Mouse (Mus musculus) G1E (cell line): ENCODE results near the gene Ugt2b35.

ENCODE experiments used
- CTCF ChIP-seq: IDR thresholded peaks from 2 replicates; pipeline ENCODE4 v1.5.1; 2012; ENCODE audit warnings: low read depth, low read length, inconsistent platforms, mixed read lengths
- GATA1 ChIP-seq: IDR thresholded peaks from 2 replicates; pipeline ENCODE4 v1.6.1; 2012; ENCODE audit warnings: borderline replicate concordance, low read length, inconsistent platforms, mixed read lengths
- GATA2 ChIP-seq: IDR thresholded peaks from 2 replicates; pipeline ENCODE4 v1.6.1; 2012; ENCODE audit warnings: low read depth, low read length, inconsistent platforms, borderline replicate concordance
- POLR2AphosphoS5 ChIP-seq: IDR thresholded peaks from 2 replicates; pipeline ENCODE4 v1.6.1; 2012; ENCODE audit warnings: low read depth, low read length, inconsistent platforms; ENCODE audit not compliant: insufficient replicate concordance
- TAL1 ChIP-seq: conservative IDR thresholded peaks from 2 replicates; pipeline ENCODE4 v1.6.1; 2012; ENCODE audit warnings: low read depth, low read length, inconsistent platforms, mixed read lengths

DNA sequence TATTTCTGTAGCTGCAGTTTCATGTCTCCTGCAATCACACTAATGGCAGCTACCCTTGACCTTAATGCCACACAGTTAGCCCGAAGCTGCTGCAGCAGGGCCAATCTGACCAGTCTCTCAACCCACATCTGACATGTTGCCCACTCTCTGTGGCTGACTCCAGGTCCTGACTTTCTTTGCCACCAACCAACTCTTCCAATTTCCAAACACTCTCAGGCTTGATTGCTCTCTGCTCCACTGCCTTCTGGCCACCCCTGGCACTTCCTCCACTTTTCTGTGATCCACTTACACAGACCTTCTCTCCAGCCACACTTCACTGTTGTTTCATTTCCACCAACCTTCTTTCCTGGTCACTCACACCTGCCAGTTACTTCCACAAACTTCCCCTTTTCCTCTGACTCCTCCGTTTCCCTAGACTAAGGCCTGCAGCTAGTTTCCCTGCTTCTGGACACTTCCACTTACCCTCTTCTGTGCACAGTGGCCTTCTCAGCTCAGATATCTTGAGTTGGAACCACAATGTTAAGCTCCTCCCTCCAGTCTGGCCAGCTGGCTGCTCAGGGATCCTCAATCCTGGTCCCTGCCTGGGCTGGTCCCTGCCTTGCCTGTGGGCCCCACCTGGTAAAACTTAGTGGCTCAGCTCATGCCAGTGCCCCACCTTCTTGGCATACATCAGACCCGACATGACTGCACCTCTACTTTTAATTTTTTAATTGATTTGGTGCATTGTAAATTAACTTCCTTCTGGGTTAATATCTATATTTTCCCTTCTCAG, 38.9 kb upstream of the Ugt2b35 start:
- TF ChIP-seq CTCF (no peak), POLR2AphosphoS5 (no peak), TAL1 (no peak), GATA1 (no peak), GATA2 (no peak)
